Mouse (Mus musculus): ENCODE data around the gene Ribc2. TPM values are rescaled to one million over a fixed set of nuclear protein-coding genes. Genes with fewer than 3 reads are reported as not detected.
A peak's percentile ranks its signal among the peaks of the same experiment; 100 is the strongest.

Gene Ribc2
- under 1 TPM in 1 of 2 experiments, not detected in 1; 0.27 TPM for total RNA-seq (2021)
- long read RNA-seq, experiment 1 = 0 reads
- long read RNA-seq, experiment 2 = 0 reads

DNA sequence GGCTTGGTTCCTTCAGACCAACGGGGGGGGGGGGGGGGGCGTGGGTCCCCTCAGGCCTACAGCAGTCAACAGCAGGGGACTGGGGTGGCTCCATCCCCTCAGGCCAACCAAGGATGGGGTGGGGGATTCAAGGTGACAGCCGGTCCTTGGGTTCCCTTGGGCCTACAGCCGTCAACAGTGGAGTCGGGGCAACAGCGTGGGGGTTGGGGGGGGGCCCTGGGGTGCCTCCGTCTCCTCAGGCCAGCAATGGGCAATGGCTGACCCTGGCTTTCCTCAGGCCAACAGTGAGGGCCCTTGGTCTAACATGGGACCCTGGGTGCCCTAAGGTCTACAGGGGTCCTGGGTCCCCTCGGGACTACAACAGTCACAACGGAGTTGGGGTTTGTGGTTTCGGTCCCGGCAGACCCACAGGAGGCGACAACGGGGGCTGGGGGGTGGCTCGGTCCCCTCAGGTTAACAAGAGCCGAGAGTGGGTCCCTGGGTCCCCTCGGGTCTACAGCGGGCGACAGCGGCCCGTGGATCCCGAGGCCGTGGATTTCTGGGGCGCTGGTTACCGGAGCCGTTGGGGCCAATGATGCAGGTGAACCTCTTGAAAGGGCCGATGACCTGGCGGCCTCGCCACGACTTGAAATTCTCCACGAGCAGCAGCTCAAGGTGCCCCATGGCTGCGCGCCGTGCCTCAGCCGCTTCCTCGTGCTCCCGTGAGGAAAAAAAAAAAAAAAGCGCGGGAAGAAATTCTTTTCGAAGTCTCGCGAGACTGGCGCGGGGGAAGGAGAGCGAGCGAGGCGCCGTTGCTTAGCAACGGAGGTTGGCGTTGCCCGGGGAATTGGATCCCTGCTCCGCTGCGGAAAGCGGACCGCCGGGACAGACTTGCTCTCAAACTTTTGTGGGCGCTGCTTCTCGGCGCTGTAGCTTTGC lies at the start of gene Ribc2, which contains the start of gene Smc1b:
Ribc2 (plus strand) TSS at position 804 of the 918 bp plus-strand sequence.
Smc1b (minus strand) TSS at position 690 of the 918 bp plus-strand sequence.
- H3K27ac ChIP-seq = no peak within 1 kb of the TSS
- H3K4me3 ChIP-seq = peak within 1 kb of the TSS; percentile 44
- intact Hi-C loops (cut with DNase I) = no loop called here
- TF ChIP-seq CTCF (IDR thresholded peaks at IDR 0.05) = no peak
- DNase-seq (ENCODE audit: extremely low spot score in 1 of 2, low spot score in 2 of 2) = peak; percentile 78 to 81

DNA sequence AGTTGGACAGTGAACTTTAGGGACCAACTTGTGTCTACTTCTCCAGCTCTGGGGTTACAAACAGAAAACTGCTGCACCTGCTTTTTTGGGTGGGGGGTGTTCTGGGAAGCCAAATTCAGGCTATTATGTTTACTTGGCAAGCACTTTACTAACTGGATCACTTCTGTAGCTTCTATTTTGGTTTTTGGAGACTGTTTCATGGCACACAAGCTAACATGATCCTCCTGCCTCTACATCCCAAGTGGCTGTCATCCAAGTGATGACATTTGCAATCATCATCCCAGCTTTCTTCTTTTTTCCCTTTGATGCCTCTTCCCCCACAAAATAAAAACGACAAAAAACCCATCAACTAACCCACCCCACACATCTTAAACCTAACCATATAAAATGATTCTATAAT lies 46.2 kb upstream of the Ribc2 start:
- DNase-seq (ENCODE audit: extremely low spot score in 1 of 2, low spot score in 2 of 2) = no peak
- no peak for TF ChIP-seq CTCF (IDR thresholded peaks at IDR 0.05)
- H3K4me3 ChIP-seq = no peak overlapping the region
- intact Hi-C loops (cut with DNase I) = no loop called here
- no peak overlapping the region for H3K27ac ChIP-seq

DNA sequence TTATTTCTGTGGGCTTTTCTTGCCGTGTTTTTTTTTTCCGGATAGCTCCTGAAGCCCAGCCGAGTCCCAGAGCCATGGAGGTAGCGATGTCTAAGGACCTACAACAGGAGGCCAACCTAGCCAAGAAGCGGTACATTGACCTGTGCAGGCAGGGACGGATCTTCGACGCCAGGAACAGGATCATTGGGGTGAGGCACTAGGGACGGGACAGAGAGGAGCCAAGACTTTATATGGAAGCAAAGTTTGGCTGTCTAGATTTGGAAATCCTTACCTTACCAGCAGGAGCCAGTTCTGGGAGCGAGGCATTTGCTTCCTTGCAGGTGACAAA lies 279 bp downstream of the Ribc2 start:
- Histone ChIP-seq H3K27ac (no peak overlapping the region), H3K4me3 (peak overlapping the region; percentile 44)
- intact Hi-C loops (cut with DNase I) = no loop called here
- no peak for TF ChIP-seq CTCF (IDR thresholded peaks at IDR 0.05)
- no peak for DNase-seq (ENCODE audit: extremely low spot score in 1 of 2, low spot score in 2 of 2)

DNA sequence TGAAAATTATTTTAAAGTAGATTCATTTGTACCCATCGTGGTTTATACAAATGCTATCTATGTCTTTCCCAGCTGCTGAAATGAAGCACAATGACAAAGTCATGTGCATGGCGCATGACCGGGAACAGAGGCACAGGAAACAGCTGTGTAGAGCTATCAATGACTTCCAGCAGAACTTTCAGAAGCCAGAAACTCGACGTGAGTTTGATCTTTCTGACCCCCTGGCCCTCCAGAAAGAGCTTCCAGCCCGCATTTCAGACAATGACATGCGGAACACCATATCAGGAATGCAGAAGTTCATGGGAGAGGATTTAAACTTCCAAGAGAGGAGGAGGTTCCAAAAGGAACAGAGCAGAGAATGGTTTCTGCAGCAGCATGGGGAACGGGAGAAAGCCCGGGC lies 3.3 kb downstream of the Ribc2 start:
- H3K4me3 ChIP-seq = no peak overlapping the region
- no peak overlapping the region for H3K27ac ChIP-seq
- intact Hi-C loops (cut with DNase I) = no loop called here
- no peak for TF ChIP-seq CTCF (IDR thresholded peaks at IDR 0.05)
- DNase-seq (ENCODE audit: extremely low spot score in 1 of 2, low spot score in 2 of 2) = no peak

DNA sequence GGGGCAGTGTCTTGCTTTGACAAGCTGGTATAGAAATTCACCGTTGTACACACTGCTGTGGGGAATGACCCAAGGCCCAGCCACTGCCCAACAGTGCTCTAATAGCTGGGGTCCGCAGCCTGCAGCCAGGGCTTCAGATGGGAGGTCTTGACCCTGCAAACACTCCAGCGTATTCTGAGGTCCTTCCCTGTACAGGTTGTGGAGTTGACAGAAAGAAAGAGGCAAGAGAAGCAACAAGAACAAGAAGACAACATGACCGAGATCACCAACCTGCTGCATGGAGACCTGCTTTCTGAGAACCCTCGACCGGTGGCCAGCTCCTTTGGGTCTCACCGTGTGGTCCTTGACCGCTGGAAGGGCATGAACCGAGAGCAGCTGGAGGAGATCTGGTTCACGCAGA lies 9.4 kb downstream of the Ribc2 start:
- DNase-seq (ENCODE audit: extremely low spot score in 1 of 2, low spot score in 2 of 2) = no peak
- TF ChIP-seq CTCF (IDR thresholded peaks at IDR 0.05) = no peak
- Histone ChIP-seq H3K4me3 (no peak overlapping the region), H3K27ac (no peak overlapping the region)
- intact Hi-C loops (cut with DNase I) = no loop called here

DNA sequence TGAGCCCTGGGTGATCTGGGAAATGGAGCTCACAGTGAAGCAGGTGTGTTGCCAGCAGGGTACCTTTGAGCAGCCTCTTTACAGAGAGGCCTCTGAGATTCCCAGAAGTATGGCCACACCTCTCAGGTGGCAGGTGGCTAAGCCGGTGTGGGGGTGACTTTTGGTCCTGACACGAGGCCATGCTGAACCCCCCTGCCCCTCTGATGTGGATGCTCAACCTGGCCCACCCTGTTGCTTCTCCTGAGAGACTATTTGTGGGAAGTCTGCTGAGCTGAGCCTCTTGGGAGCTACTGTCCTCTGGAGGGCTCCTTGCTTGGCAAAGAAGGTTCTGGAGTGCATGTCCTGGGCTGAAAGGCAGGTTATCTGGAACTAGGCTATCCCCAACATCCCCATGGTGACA lies 10.6 kb downstream of the Ribc2 start:
- TF ChIP-seq CTCF (IDR thresholded peaks at IDR 0.05) = no peak

DNA sequence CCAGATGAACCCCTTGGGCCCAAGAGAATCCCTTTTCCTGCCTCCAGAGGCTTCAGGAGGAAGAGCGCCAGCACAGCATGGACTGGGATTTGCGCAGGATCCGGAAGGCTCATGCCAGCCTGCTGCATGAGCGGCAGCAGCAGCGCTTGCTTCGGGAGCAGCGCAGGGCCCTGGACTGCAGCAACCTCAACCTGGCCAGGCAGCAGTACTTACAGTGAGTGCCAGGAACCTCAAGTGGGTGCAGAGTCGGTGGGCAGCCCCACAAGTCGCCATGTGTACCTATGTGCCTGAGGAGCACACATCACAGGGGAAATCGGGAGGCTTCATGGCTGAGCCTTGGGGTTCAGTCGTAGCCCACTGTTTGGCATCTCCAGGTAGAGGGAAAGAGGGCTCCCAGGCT lies 11.3 kb downstream of the Ribc2 start:
- Histone ChIP-seq H3K27ac (no peak overlapping the region), H3K4me3 (no peak overlapping the region)
- intact Hi-C loops (cut with DNase I) = no loop called here
- no peak for TF ChIP-seq CTCF (IDR thresholded peaks at IDR 0.05)
- no peak for DNase-seq (ENCODE audit: extremely low spot score in 1 of 2, low spot score in 2 of 2)

More for the DNA sequence above, 10.6 kb downstream of the Ribc2 start:
- Histone ChIP-seq H3K4me3 (no peak overlapping the region), H3K27ac (no peak overlapping the region)
- DNase-seq (ENCODE audit: extremely low spot score in 1 of 2, low spot score in 2 of 2) = no peak
- intact Hi-C loops (cut with DNase I) = no loop called here

DNA sequence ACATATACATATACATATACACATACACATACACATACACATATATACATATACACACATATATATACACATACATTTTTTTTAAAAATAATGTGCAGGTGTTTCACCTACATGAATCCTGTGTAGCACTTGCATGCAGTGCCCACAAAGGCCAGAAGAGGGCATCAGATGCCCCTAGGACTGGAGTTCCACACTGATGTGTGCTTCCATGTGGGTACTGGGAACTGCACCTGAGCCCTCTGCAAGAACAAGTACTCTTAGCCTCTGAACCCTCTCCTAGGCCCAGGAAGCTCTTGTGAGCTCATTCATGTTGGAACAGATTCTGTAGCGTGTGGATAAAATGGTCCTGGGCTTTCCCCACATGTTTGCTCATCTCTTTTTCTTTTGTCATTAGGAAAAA lies 11.9 kb downstream of the Ribc2 start:
- H3K27ac ChIP-seq = no peak overlapping the region
- TF ChIP-seq CTCF (IDR thresholded peaks at IDR 0.05) = no peak; the same call in 1 of the 2 replicates
- H3K4me3 ChIP-seq = no peak overlapping the region
- intact Hi-C loops (cut with DNase I) = no loop called here
- DNase-seq (ENCODE audit: extremely low spot score in 1 of 2, low spot score in 2 of 2) = no peak

DNA sequence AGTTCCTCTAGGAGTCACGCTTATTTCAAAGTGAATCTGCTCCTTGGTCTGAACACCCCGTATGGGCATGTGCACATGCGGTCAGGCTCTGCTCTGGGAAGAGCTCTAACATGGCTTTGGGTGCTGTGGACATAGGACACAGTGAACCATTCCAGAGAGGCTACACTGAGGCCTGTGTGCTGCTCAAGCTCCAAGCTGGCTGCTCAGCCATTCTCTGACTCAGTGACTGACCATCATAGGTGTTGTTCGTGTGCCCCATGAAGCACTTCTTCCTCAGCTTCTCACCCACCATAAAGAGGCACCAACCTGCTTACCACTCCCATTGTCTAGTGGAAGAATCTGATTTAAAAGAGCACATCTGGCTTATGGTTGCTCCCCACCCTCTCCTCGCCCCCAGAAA lies 12.4 kb downstream of the Ribc2 start:
- no peak for DNase-seq (ENCODE audit: extremely low spot score in 1 of 2, low spot score in 2 of 2)
- intact Hi-C loops (cut with DNase I) = no loop called here
- no peak overlapping the region for H3K27ac ChIP-seq
- no peak for TF ChIP-seq CTCF (IDR thresholded peaks at IDR 0.05)
- H3K4me3 ChIP-seq = no peak overlapping the region

DNA sequence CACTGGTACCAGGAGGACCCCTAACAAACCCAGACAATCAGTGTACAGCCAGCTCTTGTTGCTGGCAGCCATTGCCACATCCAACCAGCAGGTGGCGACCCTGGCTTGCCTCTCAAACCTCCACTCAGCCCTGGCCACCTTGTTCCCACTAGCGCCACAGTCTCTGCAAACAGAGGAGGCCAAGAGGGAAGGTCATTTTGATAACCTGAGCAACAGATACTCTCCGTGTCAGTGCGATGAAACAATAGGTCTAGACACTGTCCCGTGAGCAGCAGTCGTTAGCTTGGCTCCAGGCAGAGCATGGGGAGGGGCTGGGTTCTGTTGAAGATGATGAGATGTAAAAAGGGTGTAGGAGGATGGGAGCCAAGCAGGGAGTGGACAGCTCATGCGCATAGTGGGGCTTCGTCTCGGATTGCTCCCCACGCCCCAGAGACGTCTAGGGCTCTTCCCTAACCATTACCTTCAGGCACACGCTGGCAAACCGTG lies 19.6 kb downstream of the Ribc2 start:
- no peak overlapping the region for H3K4me3 ChIP-seq

DNA sequence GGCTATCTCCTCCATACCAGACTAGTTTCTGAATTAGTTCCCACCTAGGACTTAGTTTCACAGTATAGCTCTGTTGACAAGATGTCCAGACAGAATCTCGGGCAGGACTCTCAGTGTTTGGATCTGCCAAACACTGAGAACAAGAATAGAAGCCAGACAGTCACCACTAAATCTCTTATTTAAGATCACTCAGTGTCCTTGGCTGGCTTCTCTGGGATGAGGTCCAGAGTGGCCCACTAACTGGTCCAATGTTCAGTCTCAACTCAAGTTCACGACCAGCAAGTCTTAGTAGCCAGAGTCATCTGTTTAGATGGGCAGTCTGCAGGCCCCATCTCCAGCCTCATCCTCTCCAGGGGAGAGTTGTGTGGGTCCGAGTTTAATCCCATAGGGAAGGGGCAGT lies 20.7 kb downstream of the Ribc2 start:
- no peak for TF ChIP-seq CTCF (IDR thresholded peaks at IDR 0.05)
- no peak overlapping the region for H3K27ac ChIP-seq
- intact Hi-C loops (cut with DNase I) = loop anchor here (5.0 kb wide), 1 partner anchor 80 kb away; no protein-coding TSS in a partner anchor
- DNase-seq (ENCODE audit: extremely low spot score in 1 of 2, low spot score in 2 of 2) = no peak
- H3K4me3 ChIP-seq = no peak overlapping the region

More for the DNA sequence above, 19.6 kb downstream of the Ribc2 start:
- intact Hi-C loops (cut with DNase I) = loop anchor here (1.0 to 5.0 kb wide), 3 partner anchors 81 to 431 kb away; partner anchors contain the start of gene Wnt7b
- DNase-seq (ENCODE audit: extremely low spot score in 1 of 2, low spot score in 2 of 2) = peak; percentile 74 to 78
- TF ChIP-seq CTCF (IDR thresholded peaks at IDR 0.05) = peak; percentile 97
- no peak overlapping the region for H3K27ac ChIP-seq

DNA sequence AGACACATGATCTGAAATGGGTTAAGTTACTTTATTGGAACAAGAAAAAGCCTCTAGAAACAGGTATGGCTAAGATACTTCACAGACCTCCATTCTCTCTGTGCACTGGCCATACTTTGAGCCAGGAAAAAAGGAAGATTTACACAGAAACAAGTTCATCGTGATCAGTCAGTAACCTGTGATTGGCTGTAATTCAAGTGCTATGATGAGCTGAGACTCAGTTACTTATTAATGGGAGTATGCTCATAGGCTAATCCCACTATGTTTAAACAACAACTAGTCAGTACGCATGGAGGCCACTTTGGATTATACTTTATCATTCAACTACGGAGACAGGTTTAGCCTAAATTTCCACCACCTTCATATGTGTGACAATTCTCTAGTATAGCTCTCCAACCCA lies 22.2 kb downstream of the Ribc2 start:
- TF ChIP-seq CTCF (IDR thresholded peaks at IDR 0.05) = no peak
- H3K4me3 ChIP-seq = no peak overlapping the region
- DNase-seq (ENCODE audit: extremely low spot score in 1 of 2, low spot score in 2 of 2) = no peak
- intact Hi-C loops (cut with DNase I) = loop anchor here (5.0 kb wide), 1 partner anchor 78 kb away; no protein-coding TSS in a partner anchor
- H3K27ac ChIP-seq = no peak overlapping the region

Measured in left cerebral cortex, adult 2 months (tissue).